Mouse (Mus musculus) CD4-positive helper T cell, adult 2 months (primary cell): ENCODE data around the gene Mme.

ENCODE experiments used
- DNase-seq: peaks from one replicate; pipeline ENCODE4 v3.0.0-alpha.2; 2012; ENCODE audit warnings: low read depth, missing footprints, low spot score

Mme gene

GRCm38 (mm10) chr3:63241099-63241587 is at the start of gene Mme:
TSS of gene Mme (plus strand) at chr3:63241537.
- no peak for DNase-seq

- DNase-seq = no peak
These were observed 44.8 kb upstream of the Mme start for GRCm38 (mm10) chr3:63196565-63196964.

- DNase-seq = no peak
These were observed 43.3 kb upstream of the Mme start for GRCm38 (mm10) chr3:63198026-63198425.

GRCm38 (mm10) chr3:63221867-63222591 is 19.3 kb upstream of the Mme start:
- DNase-seq = no peak

- DNase-seq = no peak
These were observed 17.7 kb upstream of the Mme start for GRCm38 (mm10) chr3:63223676-63224075.

GRCm38 (mm10) chr3:63235957-63236356 is 5.4 kb upstream of the Mme start:
- DNase-seq = no peak

GRCm38 (mm10) chr3:63243721-63244120 is 2.4 kb downstream of the Mme start:
- DNase-seq = no peak

GRCm38 (mm10) chr3:63272091-63272490 is 30.8 kb downstream of the Mme start:
- DNase-seq = no peak

GRCm38 (mm10) chr3:63294316-63294715 is 53.0 kb downstream of the Mme start:
- no peak for DNase-seq

- DNase-seq = no peak
These were observed 53.5 kb downstream of the Mme start for GRCm38 (mm10) chr3:63294791-63295190.

- DNase-seq = no peak
These were observed 53.9 kb downstream of the Mme start for GRCm38 (mm10) chr3:63295237-63295636.

- DNase-seq = no peak
These were observed 54.4 kb downstream of the Mme start for GRCm38 (mm10) chr3:63295657-63296231.

- DNase-seq = no peak
These were observed 55.1 kb downstream of the Mme start for GRCm38 (mm10) chr3:63296411-63296810.

- DNase-seq = no peak
These were observed 56.5 kb downstream of the Mme start for GRCm38 (mm10) chr3:63297787-63298186.

GRCm38 (mm10) chr3:63315211-63315760 is 73.9 kb downstream of the Mme start:
- no peak for DNase-seq

GRCm38 (mm10) chr3:63317496-63317895 is 76.2 kb downstream of the Mme start:
- DNase-seq = no peak

GRCm38 (mm10) chr3:63325615-63326014 is 84.3 kb downstream of the Mme start:
- no peak for DNase-seq

GRCm38 (mm10) chr3:63340110-63340509 is 98.8 kb downstream of the Mme start:
- DNase-seq = no peak

GRCm38 (mm10) chr3:63340546-63340945 is 99.2 kb downstream of the Mme start:
- DNase-seq = no peak

- no peak for DNase-seq
These were observed 100.1 kb downstream of the Mme start for GRCm38 (mm10) chr3:63341481-63341880.

GRCm38 (mm10) chr3:63344998-63345397 is 103.7 kb downstream of the Mme start:
- DNase-seq = no peak

GRCm38 (mm10) chr3:63348893-63349426 is 107.6 kb downstream of the Mme start:
- no peak for DNase-seq

GRCm38 (mm10) chr3:63350242-63350641 is 108.9 kb downstream of the Mme start:
- no peak for DNase-seq
